In genomic region chr11:97357663-97358062, GRCm38 (mm10) we compare ENCODE assay signal across 8 mouse cellular contexts. TPM values are rescaled to one million over a fixed set of nuclear protein-coding genes. Genes with fewer than 3 reads are reported as not detected.
DNase-seq lines count a peak whose midpoint lies in the region; ATAC-seq lines count a peak whose summit lies in the region.
"Not testable (repeated sequence)": the region's sequence is repeated elsewhere in the genome, so short reads cannot be mapped to it uniquely, and the experiment has no call there.

No protein-coding gene starts in this region.

- H3K27ac ChIP-seq in forebrain, embryonic 14.5 days (ENCODE audit: low read depth, low read length); hindbrain, embryonic 11.5 days (ENCODE audit: low read depth, low read length): not testable (repeated sequence)

- not testable (repeated sequence) for H3K4me1 ChIP-seq in forebrain, embryonic 14.5 days (ENCODE audit: control insufficient read depth, insufficient read depth, low read length); hindbrain, embryonic 11.5 days (replicated peaks; ENCODE audit: control insufficient read depth, insufficient read depth, low read length)

- WGBS in forebrain, embryonic 14.5 days, result 13% methylated on average over 4 of the region's 6 CpGs
- 16% methylated on average over 4 of the region's 6 CpGs for WGBS in hindbrain, embryonic 11.5 days

- H3K27me3 ChIP-seq in forebrain, embryonic 14.5 days (replicated peaks; ENCODE audit: control insufficient read depth, insufficient read depth, low read length); hindbrain, embryonic 11.5 days (ENCODE audit: control insufficient read depth, insufficient read depth, low read length): not testable (repeated sequence)

- H3K4me2 ChIP-seq in forebrain, embryonic 14.5 days (ENCODE audit: low read length); hindbrain, embryonic 11.5 days (replicated peaks; ENCODE audit: low read depth, low read length): not testable (repeated sequence)

- not testable (repeated sequence) for ATAC-seq in forebrain, embryonic 14.5 days; hindbrain, embryonic 11.5 days (ENCODE audit: low FRiP score)

- DNase-seq in MN1 (ENCODE audit: low spot score), result peak; percentile 82
- DNase-seq in cerebellum, adult 18-20 months, result peak; percentile 79 to 88
- DNase-seq in forebrain, embryonic 14.5 days (ENCODE audit: low spot score), result peak; percentile 80
- peak; percentile 80 for DNase-seq in hindbrain, embryonic 11.5 days (ENCODE audit: low spot score)
- peak; percentile 73 to 77 for DNase-seq in layer of hippocampus, postnatal 10 days (ENCODE audit: low spot score in 2 of 2)
- peak; percentile 84 for DNase-seq in lung, postnatal 25 days (ENCODE audit: low spot score)
- DNase-seq in right cerebral cortex, postnatal 36 days (ENCODE audit: low spot score in 2 of 2), result peak; percentile 38 to 44
- DNase-seq in urinary bladder, postnatal 14 days (ENCODE audit: low spot score), result peak; percentile 82

- H3K9me3 ChIP-seq in forebrain, embryonic 14.5 days (replicated peaks; ENCODE audit: control insufficient read depth, low read length); hindbrain, embryonic 11.5 days (ENCODE audit: control insufficient read depth, low read length): not testable (repeated sequence)

- not testable (repeated sequence) for H3K36me3 ChIP-seq in forebrain, embryonic 14.5 days (ENCODE audit: control insufficient read depth, insufficient read depth, low read length); hindbrain, embryonic 11.5 days (ENCODE audit: control insufficient read depth, insufficient read depth, low read length)

- H3K9ac ChIP-seq in forebrain, embryonic 14.5 days (ENCODE audit: low read length); hindbrain, embryonic 11.5 days (ENCODE audit: low read depth, low read length): not testable (repeated sequence)

- H3K4me3 ChIP-seq in forebrain, embryonic 14.5 days (ENCODE audit: low read depth, low read length); hindbrain, embryonic 11.5 days (ENCODE audit: low read depth, low read length): not testable (repeated sequence)

RNA-seq across cellular contexts. Expression of gene Socs7, which starts 4.7 kb away (rescaled TPM):
- polyA plus RNA-seq in forebrain, embryonic 14.5 days (2014; fragmentation: Nextera tagmentation; extraction: Ambion mirVana), result 5.7 and 5.9 TPM in 2 replicates
- 3.6 and 3.8 TPM in 2 replicates for polyA plus RNA-seq in hindbrain, embryonic 11.5 days (2014; fragmentation: Nextera tagmentation; extraction: Ambion mirVana)
- total RNA-seq in layer of hippocampus, postnatal 10 days (2021), result 10 to 100 TPM; 69.2 to 72.6 TPM

RNA-seq across cellular contexts. Expression of gene Gpr179, which starts 5.8 kb away (rescaled TPM):
- 0.20 and 0.34 TPM in 2 replicates for polyA plus RNA-seq in forebrain, embryonic 14.5 days (2014; fragmentation: Nextera tagmentation; extraction: Ambion mirVana)
- 0.46 TPM in 1 of 2 replicates, not detected in the other for polyA plus RNA-seq in hindbrain, embryonic 11.5 days (2014; fragmentation: Nextera tagmentation; extraction: Ambion mirVana)
- total RNA-seq in layer of hippocampus, postnatal 10 days (2021), result under 1 TPM; 0.34 to 0.42 TPM

RNA-seq across cellular contexts. Expression of gene Mrpl45, which starts 42.1 kb away (rescaled TPM):
- polyA plus RNA-seq in forebrain, embryonic 14.5 days (2014; fragmentation: Nextera tagmentation; extraction: Ambion mirVana), result 42.2 and 43.4 TPM in 2 replicates
- polyA plus RNA-seq in hindbrain, embryonic 11.5 days (2014; fragmentation: Nextera tagmentation; extraction: Ambion mirVana), result 51.4 and 52.9 TPM in 2 replicates
- 10 to 100 TPM; 22.8 to 23.7 TPM for total RNA-seq in layer of hippocampus, postnatal 10 days (2021)

RNA-seq across cellular contexts. Expression of gene Arhgap23, which starts 57.7 kb away (rescaled TPM):
- 5.4 and 6.3 TPM in 2 replicates for polyA plus RNA-seq in forebrain, embryonic 14.5 days (2014; fragmentation: Nextera tagmentation; extraction: Ambion mirVana)
- polyA plus RNA-seq in hindbrain, embryonic 11.5 days (2014; fragmentation: Nextera tagmentation; extraction: Ambion mirVana), result 3.5 TPM in 2 replicates
- total RNA-seq in layer of hippocampus, postnatal 10 days (2021), result 10 to 100 TPM; 73.3 to 77.4 TPM
